Mouse (Mus musculus) kidney, adult 2 months (tissue): ENCODE measurements around the gene Maco1.

Experiments used
- CTCF ChIP-seq: fragments of 200-500 bp; conservative IDR thresholded peaks from 2 replicates; pipeline ENCODE4 v1.5.1; 2011; ENCODE audit warnings: low read depth, mild to moderate bottlenecking, control low read depth, low read length, moderate library complexity, mixed read lengths; ENCODE audit not compliant: insufficient read depth, insufficient read length
- POLR2A ChIP-seq: fragments of 200-500 bp; IDR thresholded peaks from one replicate; pipeline ENCODE4 v1.6.1; 2011; ENCODE audit warnings: low read depth, low read length, control low read depth

DNA sequence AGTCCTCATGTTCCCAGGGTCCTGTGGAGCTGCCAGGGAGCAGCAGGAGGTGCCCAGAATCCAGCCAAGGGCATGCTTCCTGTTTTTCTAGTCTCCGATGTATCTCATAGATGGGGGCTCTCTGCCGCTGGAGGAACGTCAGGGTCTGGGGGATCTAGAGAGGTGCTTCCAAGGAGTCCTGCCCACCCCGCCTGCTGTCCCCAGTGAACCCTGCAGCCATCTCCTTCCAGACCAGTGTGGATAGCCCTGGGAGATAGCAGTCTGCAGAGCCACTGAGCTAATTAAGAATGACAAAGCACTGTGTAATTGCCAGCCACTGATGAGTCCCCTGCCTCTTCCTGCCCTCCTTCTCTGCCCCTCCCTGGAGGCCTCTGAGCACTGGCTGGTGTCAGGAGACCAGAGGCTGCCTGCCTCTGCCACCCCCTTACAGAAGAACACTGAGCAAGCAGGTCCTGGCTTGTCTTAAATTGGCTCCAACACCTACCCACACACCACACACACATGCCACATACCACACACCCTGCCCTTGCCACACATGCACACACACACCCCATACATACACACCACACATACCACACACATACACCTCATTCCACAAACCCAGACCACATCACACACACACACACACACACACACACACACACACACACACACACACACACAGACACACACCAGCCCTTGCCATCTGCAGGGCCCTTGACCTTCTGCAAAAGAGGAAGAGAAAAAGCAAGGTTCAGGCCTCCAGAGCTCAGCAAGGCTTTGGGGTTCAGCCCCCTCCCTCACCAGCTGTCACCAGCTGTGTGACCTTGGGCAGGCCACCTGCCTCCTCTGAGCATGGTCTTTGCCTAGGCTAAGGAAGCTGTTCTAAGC lies 80.1 kb downstream of the Maco1 start:
- TF ChIP-seq POLR2A (no peak), CTCF (no peak)
